Mouse (Mus musculus) forebrain, embryonic 16.5 days (tissue): ENCODE data around the gene Lrch1. TPM values are rescaled to one million over a fixed set of nuclear protein-coding genes. Genes with fewer than 3 reads are reported as not detected.

Experiments
- ATAC-seq: fragments of 200-750 bp; cut with Nextera tagmentation; 2 replicates; pipeline ENCODE4 v1.8.0; 2017; ENCODE audit warnings: mild to moderate bottlenecking, moderate library complexity
- H3K27ac ChIP-seq: fragments of 300-500 bp; sonication (generic); 2 replicates; pipeline ENCODE4 v1.5.1; 2014; ENCODE audit warnings: low read length, control low read depth
- H3K27me3 ChIP-seq: fragments of 300-500 bp; sonication (generic); replicated peaks from 2 replicates; pipeline ENCODE4 v1.6.1; 2014; ENCODE audit warnings: low read length; ENCODE audit not compliant: control insufficient read depth, insufficient read depth
- H3K36me3 ChIP-seq: fragments of 300-500 bp; sonication (generic); 2 replicates; pipeline ENCODE4 v1.6.1; 2014; ENCODE audit not compliant: control insufficient read depth, insufficient read depth
- H3K4me1 ChIP-seq: fragments of 300-500 bp; sonication (generic); replicated peaks from 2 replicates; pipeline ENCODE4 v1.6.1; 2014; ENCODE audit warnings: low read length; ENCODE audit not compliant: control insufficient read depth, insufficient read depth
- H3K4me2 ChIP-seq: fragments of 300-500 bp; sonication (generic); 2 replicates; pipeline ENCODE4 v1.6.1; 2014; ENCODE audit warnings: mild to moderate bottlenecking, low read length, control low read depth
- H3K4me3 ChIP-seq: fragments of 300-500 bp; sonication (generic); replicated peaks from 2 replicates; pipeline ENCODE4 v1.5.1; 2014; ENCODE audit warnings: mild to moderate bottlenecking, low read length, control low read depth
- H3K9ac ChIP-seq: fragments of 300-500 bp; sonication (generic); replicated peaks from 2 replicates; pipeline ENCODE4 v1.6.1; 2014; ENCODE audit warnings: low read depth, low read length, control low read depth
- H3K9me3 ChIP-seq: fragments of 300-500 bp; sonication (generic); 2 replicates; pipeline ENCODE4 v1.6.1; 2016; ENCODE audit warnings: low read length; ENCODE audit not compliant: control insufficient read depth
- WGBS: fragments of 180-500 bp; shearing (Covaris S2); extraction: QIAGEN DNeasy Blood & Tissue Kit; methylation state at CpG from one replicate; pipeline ENCODE4 v1.1.7; 2014; 5-methylcytosine and 5-hydroxymethylcytosine counted together
- polyA plus RNA-seq: library from polyadenylated mRNA; unstranded; fragments of >200 nt; fragmentation: Nextera tagmentation; extraction: Ambion mirVana; gene quantifications from 2 replicates; pipeline ENCODE4 v1.2.1, GENCODE M21; 2015

Lrch1 gene
- polyA plus RNA-seq, 1 experiment from 2014 or later: 12.5 TPM

DNA sequence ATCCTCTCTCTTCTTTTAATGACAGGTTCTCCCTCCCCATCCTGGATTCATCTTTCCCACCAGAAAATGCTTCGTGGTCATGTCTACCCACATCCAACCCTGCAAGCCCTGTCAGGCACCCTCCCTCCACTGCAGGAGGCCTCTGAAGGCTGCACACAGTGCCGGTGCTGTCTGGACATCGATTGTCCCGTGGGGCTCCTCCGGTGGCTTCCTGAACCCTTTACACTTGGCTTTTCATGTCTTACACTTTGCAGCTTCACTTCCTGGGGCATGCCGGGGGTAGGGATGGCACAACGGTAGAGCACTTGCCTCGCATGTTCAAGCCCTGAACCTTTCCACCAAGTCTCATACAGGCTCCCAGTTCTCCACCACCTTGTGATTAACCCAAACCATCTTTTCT, 4.7 kb downstream of the Lrch1 start:
- Histone ChIP-seq H3K9me3 (no peaks in the 10 kb centered on the region), H3K4me2 (no peak overlapping the region), H3K27ac (no peak overlapping the region), H3K9ac (no peak overlapping the region), H3K4me3 (no peak overlapping the region), H3K27me3 (no peaks in the 10 kb centered on the region), H3K36me3 (no peaks in the 10 kb centered on the region), H3K4me1 (peaks cover 12% of the 10 kb centered on the region)
- ATAC-seq: no peak
- WGBS: 90% methylated on average over 8 of the region's 8 CpGs

- Histone ChIP-seq H3K4me3 (no peak overlapping the region), H3K36me3 (no peaks in the 10 kb centered on the region), H3K9ac (no peak overlapping the region), H3K27me3 (no peaks in the 10 kb centered on the region), H3K4me2 (no peak overlapping the region), H3K9me3 (no peaks in the 10 kb centered on the region), H3K27ac (no peak overlapping the region), H3K4me1 (peaks cover 11% of the 10 kb centered on the region)
- no peak for ATAC-seq
- 89% methylated on average over 7 of the region's 7 CpGs for WGBS
These were observed 6.1 kb downstream of the Lrch1 start for GRCm38 (mm10) chr14:74941591-74941990.

GRCm38 (mm10) chr14:74940741-74941140, 6.9 kb downstream of the Lrch1 start:
- H3K4me1 ChIP-seq: peaks cover 3% of the 10 kb centered on the region; the same call in 1 of the 2 replicates
- no peaks in the 10 kb centered on the region for H3K27me3 ChIP-seq
- no peak overlapping the region for H3K4me2 ChIP-seq
- H3K36me3 ChIP-seq: no peaks in the 10 kb centered on the region
- H3K9me3 ChIP-seq: no peaks in the 10 kb centered on the region
- no peak overlapping the region for H3K27ac ChIP-seq
- H3K9ac ChIP-seq: no peak overlapping the region
- 91% methylated on average over 4 of the region's 4 CpGs for WGBS
- ATAC-seq: no peak
- no peak overlapping the region for H3K4me3 ChIP-seq

GRCm38 (mm10) chr14:74939355-74939754, 8.3 kb downstream of the Lrch1 start:
- no peaks in the 10 kb centered on the region for H3K9me3 ChIP-seq
- no peaks in the 10 kb centered on the region for H3K4me1 ChIP-seq
- 74% methylated on average over 9 of the region's 9 CpGs for WGBS
- H3K9ac ChIP-seq: no peak overlapping the region
- no peaks in the 10 kb centered on the region for H3K36me3 ChIP-seq
- ATAC-seq: no peak
- no peak overlapping the region for H3K4me3 ChIP-seq
- H3K27ac ChIP-seq: no peak overlapping the region
- H3K4me2 ChIP-seq: no peak overlapping the region
- no peaks in the 10 kb centered on the region for H3K27me3 ChIP-seq

- Histone ChIP-seq H3K4me3 (no peak overlapping the region), H3K4me1 (no peaks in the 10 kb centered on the region), H3K27ac (no peak overlapping the region), H3K4me2 (no peak overlapping the region), H3K27me3 (no peaks in the 10 kb centered on the region), H3K9me3 (no peaks in the 10 kb centered on the region), H3K9ac (no peak overlapping the region), H3K36me3 (no peaks in the 10 kb centered on the region)
- ATAC-seq: no peak
- WGBS: 91% methylated on average over 3 of the region's 3 CpGs
These were observed 8.8 kb downstream of the Lrch1 start for GRCm38 (mm10) chr14:74938896-74939295.

GRCm38 (mm10) chr14:74936557-74937261, 11.0 kb downstream of the Lrch1 start:
- H3K4me2 ChIP-seq: no peak overlapping the region
- no peak overlapping the region for H3K27ac ChIP-seq
- no peaks in the 10 kb centered on the region for H3K9me3 ChIP-seq
- ATAC-seq: no peak
- 95% methylated on average over 2 of the region's 2 CpGs for WGBS
- H3K36me3 ChIP-seq: no peaks in the 10 kb centered on the region
- no peak overlapping the region for H3K4me3 ChIP-seq
- H3K9ac ChIP-seq: no peak overlapping the region
- H3K27me3 ChIP-seq: no peaks in the 10 kb centered on the region
- no peaks in the 10 kb centered on the region for H3K4me1 ChIP-seq

- ATAC-seq: no peak
- H3K36me3 ChIP-seq: no peaks in the 10 kb centered on the region
- H3K27me3 ChIP-seq: no peaks in the 10 kb centered on the region
- H3K9ac ChIP-seq: no peak overlapping the region
- H3K4me2 ChIP-seq: no peak overlapping the region
- H3K4me1 ChIP-seq: no peaks in the 10 kb centered on the region
- no peak overlapping the region for H3K4me3 ChIP-seq
- H3K27ac ChIP-seq: no peak overlapping the region
- 99% methylated on average over 6 of the region's 6 CpGs for WGBS
- no peaks in the 10 kb centered on the region for H3K9me3 ChIP-seq
These were observed 12.6 kb downstream of the Lrch1 start for GRCm38 (mm10) chr14:74935111-74935510.

DNA sequence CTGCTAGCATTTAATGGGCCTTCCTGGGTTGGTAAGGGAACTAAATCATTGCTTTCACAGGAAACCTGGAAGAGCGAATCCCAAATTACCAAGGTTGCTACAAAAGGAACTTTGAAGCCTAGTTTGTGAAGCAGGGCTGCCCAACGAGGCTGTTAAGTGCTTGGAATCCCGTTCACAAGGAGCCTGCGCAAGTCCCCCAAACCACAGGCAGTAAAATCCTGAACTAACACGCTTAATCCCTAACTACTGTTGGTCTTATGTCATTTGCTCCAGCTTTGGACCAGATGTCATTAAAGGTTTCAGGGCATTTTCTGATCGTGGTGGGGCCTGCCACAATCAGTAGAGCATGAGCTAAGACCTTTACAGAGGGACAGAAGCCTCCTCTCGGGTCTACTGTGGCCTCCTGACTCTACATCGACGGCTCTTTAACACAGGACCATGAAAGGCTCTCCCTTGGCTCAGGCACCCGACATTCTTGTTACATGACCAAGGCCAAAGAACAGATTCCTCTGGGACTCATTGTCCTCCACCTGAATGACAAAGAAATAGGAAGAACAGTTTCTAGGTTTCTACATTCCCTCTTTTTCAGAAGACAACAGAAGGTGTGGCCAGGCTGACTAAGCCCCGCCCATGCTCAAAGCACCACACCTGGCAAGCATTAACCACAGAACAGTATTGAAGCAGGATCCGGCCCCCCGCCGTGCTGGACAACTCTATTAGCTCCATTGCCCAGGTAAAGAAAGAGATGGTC, 13.5 kb downstream of the Lrch1 start:
- Histone ChIP-seq H3K9me3 (no peaks in the 10 kb centered on the region), H3K4me3 (no peak overlapping the region), H3K27ac (no peak overlapping the region), H3K27me3 (no peaks in the 10 kb centered on the region), H3K4me1 (no peaks in the 10 kb centered on the region), H3K9ac (no peak overlapping the region), H3K36me3 (no peaks in the 10 kb centered on the region), H3K4me2 (no peak overlapping the region)
- 88% methylated on average over 14 of the region's 14 CpGs for WGBS
- no peak for ATAC-seq

DNA sequence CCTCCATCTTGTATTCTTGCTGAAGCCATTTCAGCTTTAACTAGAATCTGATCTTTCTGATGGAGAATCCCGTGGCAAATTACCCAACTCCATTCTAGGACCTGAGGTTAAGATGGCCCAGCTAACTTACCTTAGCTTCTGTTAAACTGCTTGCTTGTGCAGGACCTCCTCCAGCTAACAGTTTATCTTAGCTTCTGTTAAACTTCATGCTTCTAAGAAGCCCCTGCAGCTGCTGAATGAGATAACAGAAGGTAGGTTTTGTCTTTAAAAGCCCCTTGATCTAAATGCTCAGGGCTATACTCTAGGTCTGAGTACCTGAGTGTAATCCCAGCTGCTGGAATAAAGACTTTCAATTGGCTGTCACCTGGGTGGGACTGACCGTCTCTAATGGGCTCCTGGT, 17.9 kb downstream of the Lrch1 start:
- ATAC-seq: no peak
- no peak overlapping the region for H3K9ac ChIP-seq
- H3K27ac ChIP-seq: no peak overlapping the region
- no peaks in the 10 kb centered on the region for H3K36me3 ChIP-seq
- no peaks in the 10 kb centered on the region for H3K9me3 ChIP-seq
- H3K4me3 ChIP-seq: no peak overlapping the region
- H3K27me3 ChIP-seq: no peaks in the 10 kb centered on the region
- 81% methylated on average over 2 of the region's 2 CpGs for WGBS
- no peak overlapping the region for H3K4me2 ChIP-seq
- H3K4me1 ChIP-seq: peaks cover 9% of the 10 kb centered on the region
